Mouse (Mus musculus): ENCODE results near the gene Hus1b. TPM values are rescaled to one million over a fixed set of nuclear protein-coding genes. Genes with fewer than 3 reads are reported as not detected.

Hus1b gene
- total RNA-seq, 4 experiments from 2014 or later = 0.51 to 0.77 (median 0.66) TPM

DNA sequence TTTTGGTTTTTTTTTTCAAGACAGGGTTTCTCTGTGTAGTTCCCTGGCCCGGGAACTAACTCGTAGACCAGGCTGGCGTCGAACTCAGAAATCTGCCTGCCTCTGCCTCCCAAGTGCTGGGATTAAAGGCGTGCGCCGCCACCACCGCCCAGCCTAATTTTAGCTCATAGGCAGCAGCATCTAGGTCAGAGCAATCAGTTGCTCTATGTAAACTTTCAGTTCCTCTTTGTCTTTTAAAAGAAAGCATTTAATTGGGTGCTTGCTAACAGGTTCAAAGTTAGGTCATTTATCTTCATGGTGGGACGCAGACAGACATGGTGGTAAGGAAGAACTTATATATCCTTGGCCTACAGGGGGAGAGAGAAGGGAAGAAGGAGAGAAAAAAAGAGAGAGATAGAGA lies 1.6 kb upstream of the Hus1b start:
- DNase-seq (ENCODE audit: low spot score in 2 of 2) = no peak

DNA sequence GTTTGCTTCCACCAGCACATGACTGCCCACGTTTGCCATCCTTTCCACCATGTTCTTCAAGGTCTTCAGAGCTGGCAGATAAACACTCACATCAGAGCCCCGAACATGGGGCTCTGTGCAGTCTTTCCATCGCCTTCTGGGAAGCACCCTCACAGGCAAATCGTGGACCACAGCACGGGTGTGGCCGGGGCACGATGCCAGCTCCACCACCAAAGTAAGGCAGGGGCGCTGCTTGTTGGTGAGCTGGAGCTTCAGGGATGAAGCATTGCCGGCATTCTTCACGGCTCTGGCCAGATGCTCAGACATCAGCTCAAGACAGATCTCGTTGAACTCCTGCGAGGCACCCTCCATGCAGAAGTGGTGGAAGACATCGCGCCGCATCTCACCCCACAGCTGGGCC lies 430 bp downstream of the Hus1b start:
- DNase-seq (ENCODE audit: low spot score in 2 of 2) = no peak

GRCm38 (mm10) chr13:30945788-30946187 lies 1.8 kb downstream of the Hus1b start:
- DNase-seq (ENCODE audit: low spot score in 2 of 2) = no peak

- DNase-seq (ENCODE audit: low spot score in 2 of 2) = no peak
These were observed 14.6 kb downstream of the Hus1b start for GRCm38 (mm10) chr13:30932972-30933371.

DNA sequence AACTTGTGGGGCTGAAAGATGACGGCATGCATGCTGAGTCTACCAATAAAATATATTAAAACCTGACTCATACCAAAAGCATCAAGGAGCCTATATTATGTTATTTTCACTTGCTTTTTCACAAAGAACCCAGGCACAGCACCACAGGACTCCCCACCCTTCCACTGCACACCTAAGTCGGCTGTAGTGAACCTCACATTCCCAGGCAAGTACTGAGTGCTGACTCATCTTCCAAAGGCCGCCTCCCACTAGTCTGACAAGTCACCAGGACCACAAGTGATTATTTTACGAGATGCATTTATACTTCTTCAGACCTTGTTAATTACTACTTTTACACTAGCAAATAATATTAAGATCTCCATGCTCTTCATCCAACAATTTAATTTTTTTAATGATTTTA lies 15.9 kb downstream of the Hus1b start:
- DNase-seq (ENCODE audit: low spot score in 2 of 2) = no peak

- no peak for DNase-seq (ENCODE audit: low spot score in 2 of 2)
These were observed 18.4 kb downstream of the Hus1b start for GRCm38 (mm10) chr13:30929119-30929518.

DNA sequence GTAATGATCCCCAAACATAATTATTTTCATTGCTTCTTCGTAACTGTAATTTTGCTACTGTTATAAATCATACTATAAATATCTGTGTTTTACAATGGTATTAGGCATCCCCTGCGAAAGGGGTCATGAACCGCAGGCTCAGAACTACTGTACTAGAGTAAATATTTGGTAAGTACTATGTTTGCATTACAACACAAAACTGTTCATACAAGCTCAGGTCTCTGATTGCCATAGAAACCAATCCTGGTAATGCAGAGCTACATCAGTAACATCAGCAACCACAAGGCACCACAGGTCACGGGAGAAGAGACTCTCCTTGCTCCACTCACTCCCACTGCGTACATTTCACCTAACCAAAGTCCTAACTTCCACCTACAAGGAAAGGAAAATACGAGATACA lies 23.3 kb downstream of the Hus1b start:
- no peak for DNase-seq (ENCODE audit: low spot score in 2 of 2)

GRCm38 (mm10) chr13:30921914-30922313 lies 25.6 kb downstream of the Hus1b start:
- no peak for DNase-seq (ENCODE audit: low spot score in 2 of 2)

GRCm38 (mm10) chr13:30913757-30914156 lies 33.8 kb downstream of the Hus1b start:
- no peak for DNase-seq (ENCODE audit: low spot score in 2 of 2)

- no peak for DNase-seq (ENCODE audit: low spot score in 2 of 2)
These were observed 34.5 kb downstream of the Hus1b start for GRCm38 (mm10) chr13:30913028-30913427.

DNA sequence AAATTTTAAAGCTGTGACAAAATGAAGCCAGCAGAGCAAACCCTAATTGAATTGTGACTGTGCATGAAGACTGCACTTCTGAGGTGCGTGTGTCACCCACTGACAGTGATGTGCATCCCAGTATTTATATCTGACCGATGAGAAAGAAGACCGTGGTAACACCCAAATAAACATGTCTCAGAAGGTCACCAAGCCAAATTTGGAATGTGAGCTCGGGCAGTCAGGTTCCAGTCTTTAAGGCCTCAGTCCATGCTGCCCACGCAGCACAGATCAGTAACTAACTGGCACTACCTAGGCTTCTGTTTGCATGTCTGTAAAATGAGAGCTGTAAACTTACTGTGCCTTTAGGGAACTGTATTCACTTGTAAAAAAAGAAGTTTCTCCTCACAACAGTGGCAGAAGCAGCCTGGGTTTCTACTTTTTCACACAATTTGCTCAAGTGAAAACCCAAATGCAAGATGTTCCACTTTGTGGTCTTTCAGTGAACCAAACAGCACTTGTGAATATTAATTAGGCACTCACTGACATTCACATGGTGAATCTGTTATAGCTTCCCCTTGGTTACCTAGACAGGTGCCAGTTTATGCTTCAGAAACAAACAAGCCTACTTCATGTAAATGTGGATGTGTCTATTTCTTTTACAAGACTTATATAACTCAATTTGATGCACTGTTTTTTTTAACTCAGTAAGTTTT lies 35.5 kb downstream of the Hus1b start:
- DNase-seq (ENCODE audit: low spot score in 2 of 2) = no peak

GRCm38 (mm10) chr13:30910889-30911288 lies 36.7 kb downstream of the Hus1b start:
- DNase-seq (ENCODE audit: low spot score in 2 of 2) = no peak

GRCm38 (mm10) chr13:30902286-30902685 lies 45.3 kb downstream of the Hus1b start:
- DNase-seq (ENCODE audit: low spot score in 2 of 2) = no peak

DNA sequence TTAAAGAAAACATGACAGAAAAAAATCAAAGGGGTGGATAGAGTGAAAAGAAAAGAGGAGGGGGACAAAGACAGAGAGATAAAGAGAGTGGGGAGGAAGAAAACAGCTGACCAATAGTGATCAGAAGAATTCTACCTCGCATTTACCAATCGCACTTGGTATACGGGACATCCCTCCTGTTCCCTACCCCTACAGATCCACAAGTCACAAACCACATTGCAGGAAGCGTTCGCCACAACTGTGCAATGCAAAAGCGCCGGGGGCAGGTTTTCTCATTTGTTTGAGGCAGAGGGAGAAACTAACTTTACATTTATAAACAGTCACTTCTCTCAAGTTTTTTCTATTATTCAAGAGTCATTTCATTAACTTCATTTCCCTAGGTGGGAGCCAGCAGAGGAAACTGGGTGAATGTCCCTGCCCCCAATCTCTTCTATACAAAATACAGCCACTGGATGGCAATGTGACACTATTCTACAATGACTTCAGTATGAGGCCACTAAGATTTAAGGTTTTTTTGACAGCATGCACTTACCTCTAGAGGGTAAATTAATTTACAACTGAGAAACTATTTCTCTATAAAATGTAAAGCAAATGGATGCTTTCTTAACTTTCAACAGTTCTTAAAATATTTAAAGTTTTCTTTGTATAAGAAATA lies 46.0 kb downstream of the Hus1b start:
- no peak for DNase-seq (ENCODE audit: low spot score in 2 of 2)

Other genes starting within 250 kb of the Hus1b start
- gene Irf4, start 198.5 kb downstream of the Hus1b start, total RNA-seq (2022) = under 1 TPM; 0.21 to 0.46 (median 0.34) TPM
- 10 to 100 TPM; 41.5 to 47.2 (median 43.8) TPM for gene Exoc2, start 26.3 kb upstream of the Hus1b start, total RNA-seq (2022)
- not detected for gene Gm5447, start 26.4 kb upstream of the Hus1b start, total RNA-seq (2022)

Measured in left cerebral cortex, adult 8-10 months (tissue).